Mouse (Mus musculus): ENCODE measurements around the gene Nostrin. TPM values are rescaled to one million over a fixed set of nuclear protein-coding genes. Genes with fewer than 3 reads are reported as not detected.

The Nostrin gene
- 31.7 and 32.3 TPM in 2 replicates for polyA plus RNA-seq (2015; fragmentation: Nextera tagmentation; extraction: Ambion mirVana)

DNA sequence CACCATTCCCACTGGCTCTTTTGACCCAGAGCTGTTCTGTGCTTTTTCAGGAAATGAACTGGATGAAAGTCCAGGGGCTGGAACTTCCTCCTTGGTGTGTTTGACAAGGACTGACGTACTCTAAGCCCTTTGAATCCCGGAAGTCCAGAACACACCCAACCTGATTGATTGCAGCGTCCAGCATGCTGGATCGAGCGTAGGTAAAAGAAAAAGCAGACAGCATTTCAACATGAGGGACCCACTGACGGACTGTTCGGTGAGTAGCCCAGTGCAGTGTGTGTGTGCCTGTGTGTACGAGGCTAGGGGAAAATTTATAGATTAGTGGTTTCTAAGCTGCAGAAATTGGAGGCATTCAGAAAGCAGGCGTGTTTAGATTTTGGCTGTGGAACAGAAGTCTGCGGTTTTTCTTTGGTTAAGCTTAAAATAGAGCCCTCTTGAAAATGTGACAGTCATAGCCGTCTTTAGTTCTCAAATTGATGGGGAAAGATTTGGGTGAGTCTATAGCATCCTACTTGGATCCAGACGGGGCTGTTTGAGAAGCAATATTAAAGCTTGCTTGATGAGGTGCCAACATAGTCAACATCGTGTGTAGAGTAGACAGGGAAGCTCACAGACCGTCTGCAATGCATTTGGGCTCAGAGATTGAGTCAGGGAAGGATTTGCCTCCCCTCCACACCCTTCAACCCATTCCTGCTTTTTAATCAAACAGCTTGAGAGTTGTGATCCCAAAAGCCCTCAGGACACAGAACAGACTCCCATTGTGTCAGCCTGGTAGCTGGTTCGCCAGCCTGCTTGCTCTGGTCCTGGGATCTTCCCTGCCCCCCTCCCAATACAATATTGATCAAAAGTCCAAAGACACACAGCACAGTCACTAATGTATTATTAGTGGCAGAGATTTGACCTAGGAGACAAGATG lies at the start of gene Nostrin:
Gene Nostrin, plus strand, starts transcription at position 140 of the 916 bp plus-strand sequence.
- Histone ChIP-seq H3K27me3 (replicated peaks; ENCODE audit: control insufficient read depth, insufficient read depth, low read length) (no peaks in the 10 kb centered on the region), H3K4me2 (ENCODE audit: low read depth, low read length) (peak within 1 kb of the TSS; percentile 44), H3K4me3 (ENCODE audit: low read length) (peak within 1 kb of the TSS; percentile 49), H3K27ac (ENCODE audit: low read length) (peak within 1 kb of the TSS; percentile 74), H3K9me3 (ENCODE audit: control insufficient read depth, low read length) (no peaks in the 10 kb centered on the region), H3K4me1 (ENCODE audit: control insufficient read depth, insufficient read depth, low read length) (peaks cover 9% of the 10 kb centered on the region), H3K36me3 (ENCODE audit: control insufficient read depth, insufficient read depth, low read length) (no peaks in the 10 kb centered on the region), H3K9ac (ENCODE audit: low read depth, low read length) (peak within 1 kb of the TSS; percentile 46)
- ATAC-seq: peak; percentile 92
- WGBS: 25% methylated on average over 15 of the region's 15 CpGs

DNA sequence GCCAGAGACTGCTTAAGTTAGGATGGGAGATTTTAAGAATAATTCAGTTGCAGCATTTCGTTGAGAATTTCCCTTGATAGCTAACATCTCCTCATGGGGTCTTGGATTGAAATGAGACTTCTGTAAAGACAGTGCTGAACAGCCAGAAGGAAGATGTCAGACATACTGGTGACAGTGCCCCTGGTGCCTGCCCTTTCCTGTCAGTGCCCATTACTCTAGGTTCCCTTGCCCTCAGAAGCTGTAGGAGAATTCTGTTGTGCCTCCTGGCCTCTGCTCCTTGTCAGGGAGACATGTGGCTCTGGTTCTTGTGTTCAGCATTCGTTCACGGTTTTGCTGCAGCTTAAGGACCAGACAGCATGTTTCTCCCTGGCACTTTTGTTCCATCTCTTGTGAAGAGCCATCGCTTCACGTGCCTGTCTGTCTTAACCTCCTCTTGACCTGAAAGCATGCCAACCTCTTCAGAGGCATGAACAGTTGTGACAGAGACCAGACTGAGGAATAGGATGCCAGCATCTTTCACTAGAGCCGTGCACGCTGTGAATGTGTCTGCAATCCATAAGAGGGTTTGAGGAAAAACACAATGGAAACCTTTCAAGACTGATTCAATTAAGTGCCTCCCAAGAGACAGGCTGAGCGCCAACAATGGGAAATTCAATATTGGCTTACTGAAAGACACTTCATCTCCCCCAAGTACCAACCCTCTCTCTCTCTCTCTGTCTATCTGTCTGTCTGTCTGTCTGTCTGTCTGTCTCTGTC lies 48.9 kb upstream of the Nostrin start:
- no peak overlapping the region for H3K9ac ChIP-seq (ENCODE audit: low read depth, low read length)
- no peak overlapping the region for H3K4me2 ChIP-seq (ENCODE audit: low read depth, low read length)
- H3K4me3 ChIP-seq (ENCODE audit: low read length): no peak overlapping the region
- WGBS: 64% methylated on average over 8 of the region's 8 CpGs
- no peaks in the 10 kb centered on the region; the same call in 1 of the 2 replicates for H3K36me3 ChIP-seq (ENCODE audit: control insufficient read depth, insufficient read depth, low read length)
- no peak for ATAC-seq
- H3K27ac ChIP-seq (ENCODE audit: low read length): no peak overlapping the region
- no peaks in the 10 kb centered on the region for H3K27me3 ChIP-seq (replicated peaks; ENCODE audit: control insufficient read depth, insufficient read depth, low read length)
- H3K9me3 ChIP-seq (ENCODE audit: control insufficient read depth, low read length): no peaks in the 10 kb centered on the region
- H3K4me1 ChIP-seq (ENCODE audit: control insufficient read depth, insufficient read depth, low read length): no peaks in the 10 kb centered on the region

DNA sequence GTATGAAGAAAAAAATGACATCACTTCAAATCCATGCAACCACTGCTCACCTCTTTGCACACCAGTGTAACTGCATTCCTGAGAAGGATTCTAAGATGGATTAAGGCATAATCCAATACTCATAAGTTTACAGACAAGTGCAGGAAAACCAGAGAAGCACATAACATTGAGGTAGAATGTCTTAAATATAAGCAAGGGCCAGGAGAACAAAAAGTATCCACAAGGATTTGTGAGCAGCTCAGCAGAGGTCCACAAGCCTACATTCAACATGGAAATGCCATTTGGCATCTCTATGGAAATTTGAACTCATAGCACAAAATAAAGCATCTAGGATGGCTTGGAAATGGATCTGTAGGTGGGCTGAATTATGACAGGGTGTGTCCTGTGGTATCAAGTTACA lies 39.8 kb upstream of the Nostrin start:
- H3K9me3 ChIP-seq (ENCODE audit: control insufficient read depth, low read length): no peaks in the 10 kb centered on the region
- no peak for ATAC-seq
- H3K27ac ChIP-seq (ENCODE audit: low read length): no peak overlapping the region
- H3K4me1 ChIP-seq (ENCODE audit: control insufficient read depth, insufficient read depth, low read length): no peaks in the 10 kb centered on the region
- no peaks in the 10 kb centered on the region for H3K36me3 ChIP-seq (ENCODE audit: control insufficient read depth, insufficient read depth, low read length)
- no peak overlapping the region for H3K9ac ChIP-seq (ENCODE audit: low read depth, low read length)
- H3K4me3 ChIP-seq (ENCODE audit: low read length): no peak overlapping the region
- no peak overlapping the region for H3K4me2 ChIP-seq (ENCODE audit: low read depth, low read length)
- H3K27me3 ChIP-seq (replicated peaks; ENCODE audit: control insufficient read depth, insufficient read depth, low read length): no peaks in the 10 kb centered on the region

DNA sequence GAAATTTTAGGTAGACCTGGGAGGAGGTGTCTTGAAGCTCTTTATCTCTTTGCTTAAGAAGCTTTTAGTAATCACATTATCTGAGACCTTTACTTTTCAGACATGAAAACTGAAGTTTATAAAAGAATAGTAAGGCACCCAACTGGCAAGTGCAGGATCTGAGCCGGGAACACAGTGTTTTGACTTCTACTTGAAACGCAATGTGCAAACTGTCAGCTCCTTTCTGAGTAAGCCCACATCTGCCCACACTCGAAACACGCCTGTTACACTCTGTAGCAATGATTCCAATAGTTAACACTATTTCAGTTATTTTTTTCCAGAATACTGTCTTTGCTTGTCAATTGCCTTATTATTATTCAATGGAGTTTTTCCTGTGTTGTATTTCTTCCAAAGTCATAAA lies 38.8 kb upstream of the Nostrin start:
- Histone ChIP-seq H3K9me3 (ENCODE audit: control insufficient read depth, low read length) (no peaks in the 10 kb centered on the region), H3K4me1 (ENCODE audit: control insufficient read depth, insufficient read depth, low read length) (no peaks in the 10 kb centered on the region), H3K4me3 (ENCODE audit: low read length) (no peak overlapping the region), H3K36me3 (ENCODE audit: control insufficient read depth, insufficient read depth, low read length) (no peaks in the 10 kb centered on the region), H3K9ac (ENCODE audit: low read depth, low read length) (no peak overlapping the region), H3K27ac (ENCODE audit: low read length) (no peak overlapping the region), H3K4me2 (ENCODE audit: low read depth, low read length) (no peak overlapping the region), H3K27me3 (replicated peaks; ENCODE audit: control insufficient read depth, insufficient read depth, low read length) (no peaks in the 10 kb centered on the region)
- WGBS: 86% methylated on average over 4 of the region's 4 CpGs
- no peak for ATAC-seq

DNA sequence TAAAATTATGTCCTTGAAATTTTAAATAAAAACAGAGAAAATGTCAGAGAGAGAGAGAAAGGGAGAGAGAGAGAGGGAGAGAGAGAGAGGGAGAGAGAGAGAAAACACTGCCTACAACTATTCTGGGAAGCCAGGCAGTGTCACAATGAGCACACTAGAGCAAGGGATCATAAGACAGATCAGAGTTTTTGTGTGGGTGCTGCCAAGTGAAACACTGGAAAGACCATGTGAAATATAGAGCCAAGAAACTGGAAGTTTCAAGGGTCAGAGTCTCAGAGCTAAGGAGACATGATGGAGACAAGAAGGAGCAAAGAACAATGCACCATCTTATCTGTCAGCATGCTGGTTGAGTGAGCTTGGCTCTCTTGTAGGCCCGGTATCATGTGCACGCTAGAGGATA lies 38.1 kb upstream of the Nostrin start:
- ATAC-seq: no peak
- H3K4me2 ChIP-seq (ENCODE audit: low read depth, low read length): no peak overlapping the region
- H3K4me3 ChIP-seq (ENCODE audit: low read length): no peak overlapping the region

DNA sequence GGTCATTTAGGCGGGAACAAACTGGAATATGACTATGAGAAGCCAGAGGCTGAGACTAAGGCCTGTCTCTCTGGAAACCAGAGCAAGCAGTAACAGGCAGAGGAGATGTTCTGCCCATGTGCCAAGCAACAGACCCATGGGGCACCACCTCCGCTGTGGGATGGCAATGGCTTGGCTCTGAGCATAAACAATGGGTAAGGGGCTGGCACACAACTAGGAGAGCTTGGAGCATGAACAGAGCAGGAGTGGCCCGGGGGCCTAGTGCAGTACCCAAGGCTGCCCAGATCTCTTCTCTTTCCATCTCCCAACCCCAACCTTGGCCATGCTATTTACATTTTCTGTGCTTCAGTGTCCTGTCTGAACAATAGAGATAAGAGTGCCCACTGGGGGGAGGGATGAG lies 36.9 kb upstream of the Nostrin start:
- no peak for ATAC-seq
- Histone ChIP-seq H3K4me2 (ENCODE audit: low read depth, low read length) (no peak overlapping the region), H3K9ac (ENCODE audit: low read depth, low read length) (no peak overlapping the region), H3K4me3 (ENCODE audit: low read length) (no peak overlapping the region), H3K4me1 (ENCODE audit: control insufficient read depth, insufficient read depth, low read length) (no peaks in the 10 kb centered on the region), H3K27ac (ENCODE audit: low read length) (no peak overlapping the region), H3K9me3 (ENCODE audit: control insufficient read depth, low read length) (no peaks in the 10 kb centered on the region), H3K36me3 (ENCODE audit: control insufficient read depth, insufficient read depth, low read length) (no peaks in the 10 kb centered on the region), H3K27me3 (replicated peaks; ENCODE audit: control insufficient read depth, insufficient read depth, low read length) (no peaks in the 10 kb centered on the region)
- 89% methylated on average over 3 of the region's 3 CpGs for WGBS

More for the DNA sequence above, 38.1 kb upstream of the Nostrin start:
- no peaks in the 10 kb centered on the region for H3K27me3 ChIP-seq (replicated peaks; ENCODE audit: control insufficient read depth, insufficient read depth, low read length)
- 91% methylated on average over 2 of the region's 2 CpGs for WGBS
- no peak overlapping the region for H3K27ac ChIP-seq (ENCODE audit: low read length)
- H3K36me3 ChIP-seq (ENCODE audit: control insufficient read depth, insufficient read depth, low read length): no peaks in the 10 kb centered on the region
- no peak overlapping the region for H3K9ac ChIP-seq (ENCODE audit: low read depth, low read length)
- H3K9me3 ChIP-seq (ENCODE audit: control insufficient read depth, low read length): no peaks in the 10 kb centered on the region
- no peaks in the 10 kb centered on the region for H3K4me1 ChIP-seq (ENCODE audit: control insufficient read depth, insufficient read depth, low read length)

DNA sequence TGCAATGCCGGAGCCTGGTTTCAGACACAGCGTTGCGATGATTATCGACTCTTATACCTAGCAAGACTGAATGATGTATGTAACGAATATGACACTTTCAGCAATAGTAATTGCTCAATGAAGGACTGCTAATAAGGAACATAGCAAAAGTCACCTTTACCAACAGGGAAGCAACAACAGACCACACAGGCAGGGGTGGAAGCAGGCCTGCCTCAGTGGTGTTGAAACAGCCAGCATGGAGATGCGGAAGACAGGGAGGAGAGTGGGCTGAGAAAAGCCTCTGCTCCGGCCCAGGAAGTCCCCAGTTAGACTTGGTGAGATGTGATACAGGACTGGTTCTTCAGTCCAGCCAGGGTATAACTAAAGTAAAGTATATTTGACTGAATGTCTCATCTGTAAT lies 36.5 kb upstream of the Nostrin start:
- no peaks in the 10 kb centered on the region for H3K27me3 ChIP-seq (replicated peaks; ENCODE audit: control insufficient read depth, insufficient read depth, low read length)
- H3K9me3 ChIP-seq (ENCODE audit: control insufficient read depth, low read length): no peaks in the 10 kb centered on the region
- no peak for ATAC-seq
- no peak overlapping the region for H3K9ac ChIP-seq (ENCODE audit: low read depth, low read length)
- 96% methylated on average over 7 of the region's 7 CpGs for WGBS
- H3K27ac ChIP-seq (ENCODE audit: low read length): no peak overlapping the region
- H3K36me3 ChIP-seq (ENCODE audit: control insufficient read depth, insufficient read depth, low read length): no peaks in the 10 kb centered on the region
- no peaks in the 10 kb centered on the region for H3K4me1 ChIP-seq (ENCODE audit: control insufficient read depth, insufficient read depth, low read length)
- no peak overlapping the region for H3K4me3 ChIP-seq (ENCODE audit: low read length)
- H3K4me2 ChIP-seq (ENCODE audit: low read depth, low read length): no peak overlapping the region

DNA sequence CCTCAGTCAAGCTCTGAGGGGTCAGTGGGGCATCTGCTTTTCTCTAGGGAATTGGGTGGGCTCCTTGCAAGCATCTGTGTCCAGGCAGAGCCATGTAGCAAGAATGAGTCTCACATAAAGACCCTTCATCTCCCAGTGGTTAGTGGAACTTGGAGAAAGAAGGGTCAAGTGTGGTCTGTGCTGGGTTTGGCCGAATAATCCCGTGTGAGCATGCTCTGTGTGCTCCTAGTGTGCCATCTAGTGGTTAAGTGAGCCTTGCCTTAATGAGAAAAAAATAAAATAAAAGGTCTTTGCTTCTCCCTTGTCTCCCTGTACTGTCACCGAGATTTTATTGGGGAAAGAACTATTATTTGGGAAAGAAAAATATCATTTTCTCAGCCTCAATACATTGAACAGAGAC lies 34.9 kb upstream of the Nostrin start:
- 0 out of 2 replicates have a peak, but pooled peaks have one; percentile 38 for ATAC-seq
- Histone ChIP-seq H3K4me1 (ENCODE audit: control insufficient read depth, insufficient read depth, low read length) (no peaks in the 10 kb centered on the region), H3K4me2 (ENCODE audit: low read depth, low read length) (no peak overlapping the region), H3K4me3 (ENCODE audit: low read length) (no peak overlapping the region), H3K27ac (ENCODE audit: low read length) (no peak overlapping the region), H3K9ac (ENCODE audit: low read depth, low read length) (no peak overlapping the region), H3K9me3 (ENCODE audit: control insufficient read depth, low read length) (no peaks in the 10 kb centered on the region), H3K36me3 (ENCODE audit: control insufficient read depth, insufficient read depth, low read length) (no peaks in the 10 kb centered on the region), H3K27me3 (replicated peaks; ENCODE audit: control insufficient read depth, insufficient read depth, low read length) (no peaks in the 10 kb centered on the region)
- 24% methylated on average over 3 of the region's 3 CpGs for WGBS

DNA sequence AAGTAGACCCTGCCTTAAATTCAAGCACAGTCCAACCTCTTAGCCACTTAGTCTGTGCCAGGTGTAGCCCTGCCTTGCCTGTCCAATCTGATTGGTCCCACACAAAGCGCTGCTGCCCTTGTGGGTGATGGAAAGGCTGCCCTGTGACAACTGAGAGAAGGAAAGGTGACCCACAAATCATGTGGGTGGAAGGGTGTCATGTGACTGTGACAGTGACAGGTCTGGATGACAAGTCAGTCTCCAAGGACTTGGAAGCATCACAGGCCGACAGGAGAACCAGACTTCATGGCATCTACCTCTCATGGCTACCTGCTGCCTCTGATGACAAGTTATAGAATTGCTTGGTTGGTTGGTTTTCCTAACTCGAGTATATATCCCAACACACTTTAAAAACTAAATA lies 32.1 kb upstream of the Nostrin start:
- Histone ChIP-seq H3K27ac (ENCODE audit: low read length) (no peak overlapping the region), H3K27me3 (replicated peaks; ENCODE audit: control insufficient read depth, insufficient read depth, low read length) (no peaks in the 10 kb centered on the region), H3K9me3 (ENCODE audit: control insufficient read depth, low read length) (no peaks in the 10 kb centered on the region), H3K4me1 (ENCODE audit: control insufficient read depth, insufficient read depth, low read length) (no peaks in the 10 kb centered on the region), H3K4me2 (ENCODE audit: low read depth, low read length) (no peak overlapping the region), H3K9ac (ENCODE audit: low read depth, low read length) (no peak overlapping the region), H3K36me3 (ENCODE audit: control insufficient read depth, insufficient read depth, low read length) (0 out of 2 replicates have a peak, but pooled peaks cover 3% of the 10 kb centered on the region), H3K4me3 (ENCODE audit: low read length) (no peak overlapping the region)
- WGBS: 83% methylated on average over 3 of the region's 3 CpGs
- no peak for ATAC-seq
